Mouse (Mus musculus): ENCODE data around the gene Btnl10. TPM values are rescaled to one million over a fixed set of nuclear protein-coding genes. Genes with fewer than 3 reads are reported as not detected.
"Not testable (repeated sequence)": the region's sequence is repeated elsewhere in the genome, so short reads cannot be mapped to it uniquely, and the experiment has no call there.

Btnl10 gene
- polyA plus RNA-seq, 1 experiment from 2014 or later, result not detected

- Histone ChIP-seq H3K36me3 (peaks cover 33% of the 10 kb centered on the region), H3K27me3 (no peaks in the 10 kb centered on the region), H3K9ac (peak within 1 kb of the TSS; percentile 99), H3K4me1 (replicated peaks) (peaks cover 34% of the 10 kb centered on the region), H3K4me2 (peak within 1 kb of the TSS; percentile 95), H3K4me3 (peak within 1 kb of the TSS; percentile 96), H3K27ac (peak within 1 kb of the TSS; percentile 92), H3K9me3 (no peaks in the 10 kb centered on the region)
- WGBS, result under 1% methylated on average over 62 of the region's 95 CpGs
- ATAC-seq (ENCODE audit: low FRiP score), result peak; percentile 96
These were observed 20.8 kb downstream of the Btnl10 start, which contains the start of gene Rnf187 for GRCm38 (mm10) chr11:58938322-58939087. Rnf187 (minus strand) TSS chr11:58938916.

DNA sequence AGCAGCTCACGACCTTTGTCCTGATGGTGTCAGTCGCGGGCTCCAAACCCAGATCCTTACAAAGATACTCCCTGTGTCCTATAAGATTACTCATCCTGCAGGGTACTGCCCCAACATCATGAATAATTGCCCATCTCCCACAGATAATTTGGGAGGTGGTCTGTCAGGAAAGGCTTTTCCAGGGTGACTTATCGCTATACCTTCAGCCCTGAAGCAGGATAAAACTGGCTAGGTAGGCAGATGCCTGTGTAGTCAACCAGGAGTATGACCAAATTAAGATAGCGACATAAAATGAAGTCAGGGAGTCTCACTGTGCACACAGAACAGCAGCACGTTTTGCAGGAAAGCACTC lies 21.4 kb downstream of the Btnl10 start:
- peak overlapping the region; percentile 95 for H3K4me2 ChIP-seq
- peak overlapping the region; percentile 96 for H3K4me3 ChIP-seq
- H3K9me3 ChIP-seq, result no peaks in the 10 kb centered on the region
- peak; percentile 72; the same call in 1 of the 2 replicates for ATAC-seq (ENCODE audit: low FRiP score)
- peaks cover 34% of the 10 kb centered on the region for H3K4me1 ChIP-seq (replicated peaks)
- WGBS, result 16% methylated on average over 6 of the region's 6 CpGs
- H3K9ac ChIP-seq, result peak overlapping the region; percentile 99
- H3K27ac ChIP-seq, result peak overlapping the region; percentile 92
- H3K36me3 ChIP-seq, result peaks cover 27% of the 10 kb centered on the region
- H3K27me3 ChIP-seq, result no peaks in the 10 kb centered on the region

- Histone ChIP-seq H3K4me3 (no peak overlapping the region), H3K9ac (no peak overlapping the region), H3K4me2 (no peak overlapping the region), H3K4me1 (replicated peaks) (peaks cover 18% of the 10 kb centered on the region; the same call in 1 of the 2 replicates), H3K27me3 (peaks cover 4% of the 10 kb centered on the region; the same call in 1 of the 2 replicates), H3K9me3 (no peaks in the 10 kb centered on the region), H3K27ac (no peak overlapping the region), H3K36me3 (no peaks in the 10 kb centered on the region)
- no peak for ATAC-seq (ENCODE audit: low FRiP score)
- WGBS, result 84% methylated on average over 5 of the region's 5 CpGs
These were observed 26.4 kb downstream of the Btnl10 start for GRCm38 (mm10) chr11:58944136-58944535.

DNA sequence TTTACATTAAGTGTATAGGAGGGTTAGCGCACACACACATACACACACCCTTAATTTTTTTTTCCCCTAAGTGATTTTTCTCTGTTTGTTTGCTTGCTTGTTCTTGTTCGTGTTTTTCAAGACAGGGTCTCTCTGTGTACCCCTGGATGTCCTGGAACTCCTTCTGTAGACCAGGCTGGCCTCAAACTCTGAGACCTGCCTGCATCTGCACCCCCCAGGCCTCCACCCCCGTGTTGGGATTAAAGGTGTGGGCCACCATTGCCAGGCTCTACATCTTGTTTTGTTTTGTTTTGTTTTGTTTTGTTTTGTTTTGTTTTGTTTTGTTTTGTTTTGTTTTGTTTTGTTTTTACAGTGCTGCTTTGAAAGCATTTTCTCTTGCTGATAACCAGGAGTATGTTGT lies 29.6 kb downstream of the Btnl10 start:
- Histone ChIP-seq H3K4me3 (peak overlapping the region; percentile 64), H3K9ac (peak overlapping the region; percentile 78), H3K4me1 (replicated peaks) (peaks cover 30% of the 10 kb centered on the region), H3K9me3 (no peaks in the 10 kb centered on the region), H3K36me3 (no peaks in the 10 kb centered on the region), H3K27ac (peak overlapping the region; percentile 100), H3K27me3 (peaks cover 4% of the 10 kb centered on the region; the same call in 1 of the 2 replicates), H3K4me2 (peak overlapping the region; percentile 59)
- ATAC-seq (ENCODE audit: low FRiP score), result no peak
- 85% methylated on average over 3 of the region's 3 CpGs for WGBS

DNA sequence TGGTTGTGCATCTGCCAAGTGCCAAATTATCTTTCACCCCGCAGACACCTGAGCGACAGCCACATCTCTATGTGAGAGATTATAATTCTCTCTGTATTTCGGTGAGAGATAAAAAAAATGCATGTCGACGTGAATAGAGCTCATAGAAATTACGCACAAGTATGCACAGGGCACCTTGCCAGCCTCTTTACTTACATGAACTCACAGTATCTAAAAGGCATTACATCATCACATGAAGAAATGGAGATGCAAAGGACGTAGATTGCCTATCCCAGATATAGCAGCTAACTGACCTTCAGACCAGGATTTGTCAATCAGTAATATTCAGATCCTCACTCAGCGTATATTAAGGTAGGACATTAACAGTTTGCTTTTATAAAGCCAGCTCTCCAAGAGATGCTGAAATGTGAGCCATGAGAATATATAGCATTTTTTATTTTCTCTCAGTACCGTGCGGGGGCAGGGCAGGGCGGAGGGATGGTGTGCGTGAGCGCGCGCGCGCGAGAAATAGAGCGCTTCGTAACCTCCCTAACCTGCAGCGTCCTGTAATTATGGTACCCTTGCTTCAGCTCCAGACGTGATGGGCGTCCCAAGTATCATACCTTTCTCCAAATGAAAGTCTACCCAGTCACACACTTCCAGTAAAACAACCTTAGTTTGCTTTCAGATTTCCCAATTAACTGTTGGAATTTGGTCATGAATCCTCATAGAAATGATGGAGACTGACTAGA lies 30.3 kb downstream of the Btnl10 start:
- peak; percentile 83 for ATAC-seq (ENCODE audit: low FRiP score)
- Histone ChIP-seq H3K36me3 (no peaks in the 10 kb centered on the region), H3K4me2 (peak overlapping the region; percentile 59), H3K27ac (peak overlapping the region; percentile 100), H3K4me1 (replicated peaks) (peaks cover 34% of the 10 kb centered on the region), H3K4me3 (peak overlapping the region; percentile 64), H3K27me3 (peaks cover 4% of the 10 kb centered on the region; the same call in 1 of the 2 replicates), H3K9ac (peak overlapping the region; percentile 78), H3K9me3 (no peaks in the 10 kb centered on the region)
- WGBS, result 12% methylated on average over 23 of the region's 23 CpGs

- H3K4me1 ChIP-seq (replicated peaks), result peaks cover 36% of the 10 kb centered on the region
- H3K27ac ChIP-seq, result peak within 1 kb of the TSS; percentile 100
- H3K9me3 ChIP-seq, result no peaks in the 10 kb centered on the region
- WGBS, result under 1% methylated on average over 48 of the region's 48 CpGs
- H3K27me3 ChIP-seq, result peaks cover 4% of the 10 kb centered on the region; the same call in 1 of the 2 replicates
- H3K36me3 ChIP-seq, result no peaks in the 10 kb centered on the region
- H3K4me2 ChIP-seq, result peak within 1 kb of the TSS; percentile 59
- peak within 1 kb of the TSS; percentile 64 for H3K4me3 ChIP-seq
- peak; percentile 93 for ATAC-seq (ENCODE audit: low FRiP score)
- peak within 1 kb of the TSS; percentile 98 for H3K9ac ChIP-seq
These were observed 31.1 kb downstream of the Btnl10 start, which contains the start of gene Hist3h2ba for GRCm38 (mm10) chr11:58948542-58949479. Hist3h2ba (plus strand) TSS chr11:58948920.

GRCm38 (mm10) chr11:58949480-58950431 lies 32.0 kb downstream of the Btnl10 start:
- Histone ChIP-seq H3K36me3 (no peaks in the 10 kb centered on the region), H3K27ac (peak overlapping the region; percentile 100), H3K27me3 (no peaks in the 10 kb centered on the region), H3K4me1 (replicated peaks) (peaks cover 36% of the 10 kb centered on the region), H3K4me3 (peak overlapping the region; percentile 64), H3K9ac (peak overlapping the region; percentile 98), H3K9me3 (no peaks in the 10 kb centered on the region), H3K4me2 (peak overlapping the region; percentile 59)
- 2% methylated on average over 20 of the region's 20 CpGs for WGBS
- peak; percentile 47; the same call in 1 of the 2 replicates for ATAC-seq (ENCODE audit: low FRiP score)

- Histone ChIP-seq H3K9ac (peak overlapping the region; percentile 98), H3K36me3 (no peaks in the 10 kb centered on the region), H3K9me3 (no peaks in the 10 kb centered on the region), H3K27me3 (no peaks in the 10 kb centered on the region), H3K4me1 (replicated peaks) (peaks cover 39% of the 10 kb centered on the region), H3K4me3 (peak overlapping the region; percentile 64; the same call in 1 of the 2 replicates), H3K27ac (peak overlapping the region; percentile 100), H3K4me2 (peak overlapping the region; percentile 59)
- no peak for ATAC-seq (ENCODE audit: low FRiP score)
- 62% methylated on average over 5 of the region's 5 CpGs for WGBS
These were observed 33.5 kb downstream of the Btnl10 start for GRCm38 (mm10) chr11:58951210-58951609.

DNA sequence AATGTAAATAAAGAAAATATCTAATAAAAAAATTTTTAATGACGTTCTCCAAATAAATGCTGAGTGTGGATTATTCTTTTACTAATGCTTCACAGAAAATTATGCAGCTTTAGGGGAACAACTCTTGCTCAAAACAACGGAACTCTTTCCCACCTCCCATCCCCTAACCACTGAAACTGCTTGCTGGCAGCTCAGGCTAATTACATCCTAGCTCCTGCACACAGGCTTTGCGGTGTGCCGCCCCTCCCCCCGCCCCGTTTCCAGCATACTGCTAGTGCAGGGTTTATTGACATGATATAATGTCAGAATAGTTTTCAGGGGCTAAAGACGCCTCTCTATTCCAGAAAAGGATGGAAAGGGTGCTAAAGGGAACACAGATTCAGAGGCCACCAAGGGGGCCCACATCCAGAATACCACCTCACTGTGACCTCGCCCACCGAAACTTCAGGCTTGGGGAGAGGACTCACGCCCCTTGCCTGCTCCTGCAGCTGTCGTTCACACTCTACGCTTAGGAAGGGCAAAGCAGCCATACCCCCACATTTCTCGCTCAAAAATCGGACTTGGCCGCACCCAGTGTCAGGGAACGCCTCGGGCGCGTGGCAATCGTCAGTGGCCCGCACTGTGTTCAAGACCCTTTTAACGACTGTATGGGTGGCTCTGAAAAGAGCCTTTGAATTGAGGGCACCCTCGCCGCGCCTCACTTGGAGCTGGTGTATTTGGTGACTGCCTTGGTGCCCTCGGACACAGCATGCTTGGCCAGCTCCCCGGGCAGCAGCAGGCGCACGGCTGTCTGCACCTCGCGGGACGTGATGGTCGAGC lies 35.9 kb downstream of the Btnl10 start:
- H3K4me1 ChIP-seq (replicated peaks), result peaks cover 50% of the 10 kb centered on the region
- H3K27me3 ChIP-seq, result no peaks in the 10 kb centered on the region
- peak overlapping the region; percentile 96 for H3K4me3 ChIP-seq
- peak overlapping the region; percentile 100 for H3K27ac ChIP-seq
- no peaks in the 10 kb centered on the region for H3K9me3 ChIP-seq
- H3K9ac ChIP-seq, result peak overlapping the region; percentile 97
- ATAC-seq (ENCODE audit: low FRiP score), result peak; percentile 31
- WGBS, result under 1% methylated on average over 33 of the region's 33 CpGs
- peak overlapping the region; percentile 91 for H3K4me2 ChIP-seq
- peaks cover 9% of the 10 kb centered on the region for H3K36me3 ChIP-seq

DNA sequence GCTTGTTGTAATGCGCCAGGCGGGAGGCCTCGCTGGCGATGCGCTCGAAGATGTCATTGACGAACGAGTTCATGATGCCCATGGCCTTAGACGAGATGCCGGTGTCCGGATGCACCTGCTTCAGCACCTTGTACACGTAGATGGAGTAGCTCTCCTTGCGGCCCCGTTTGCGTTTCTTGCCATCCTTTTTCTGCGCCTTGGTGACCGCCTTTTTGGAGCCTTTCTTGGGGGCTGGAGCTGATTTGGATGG lies 36.4 kb downstream of the Btnl10 start:
- not testable (repeated sequence) for ATAC-seq (ENCODE audit: low FRiP score)

More for the DNA sequence above, 36.4 kb downstream of the Btnl10 start:
- peak overlapping the region; percentile 91 for H3K4me2 ChIP-seq
- H3K27ac ChIP-seq, result peak overlapping the region; percentile 100
- not testable (repeated sequence) for H3K9me3 ChIP-seq, H3K27me3 ChIP-seq, H3K36me3 ChIP-seq
- peak overlapping the region; percentile 96 for H3K4me3 ChIP-seq
- H3K4me1 ChIP-seq (replicated peaks), result peaks cover 56% of the 10 kb centered on the region
- 0% methylated on average over 17 of the region's 17 CpGs for WGBS
- peak overlapping the region; percentile 97 for H3K9ac ChIP-seq
